Mouse (Mus musculus) limb, embryonic 12.5 days (tissue): ENCODE results near the gene Hip1. TPM values are rescaled to one million over a fixed set of nuclear protein-coding genes. Genes with fewer than 3 reads are reported as not detected.

ENCODE experiments used
- ATAC-seq: fragments of 200-750 bp; cut with Nextera tagmentation; 2 replicates; pipeline ENCODE4 v1.8.0; 2017; ENCODE audit warnings: low read depth, moderate TSS enrichment; ENCODE audit not compliant: insufficient number of reproducible peaks, insufficient read depth, low FRiP score, low TSS enrichment
- H3K27ac ChIP-seq: fragments of 300-500 bp; sonication (generic); 2 replicates; pipeline ENCODE4 v1.5.1; 2016; ENCODE audit warnings: mild to moderate bottlenecking, moderate library complexity
- H3K27me3 ChIP-seq: fragments of 300-500 bp; sonication (generic); 2 replicates; pipeline ENCODE4 v1.6.1; 2016; ENCODE audit warnings: mild to moderate bottlenecking, moderate library complexity
- H3K36me3 ChIP-seq: fragments of 300-500 bp; sonication (generic); 2 replicates; pipeline ENCODE4 v1.6.1; 2016; ENCODE audit warnings: mild to moderate bottlenecking, moderate library complexity
- H3K4me1 ChIP-seq: fragments of 300-500 bp; sonication (generic); replicated peaks from 2 replicates; pipeline ENCODE4 v1.6.1; 2016
- H3K4me2 ChIP-seq: fragments of 300-500 bp; sonication (generic); 2 replicates; pipeline ENCODE4 v1.6.1; 2016; ENCODE audit warnings: mild to moderate bottlenecking, moderate library complexity
- H3K4me3 ChIP-seq: fragments of 300-500 bp; sonication (generic); replicated peaks from 2 replicates; pipeline ENCODE4 v1.5.1; 2016; ENCODE audit warnings: mild to moderate bottlenecking
- H3K9ac ChIP-seq: fragments of 300-500 bp; sonication (generic); replicated peaks from 2 replicates; pipeline ENCODE4 v1.6.1; 2016; ENCODE audit warnings: mild to moderate bottlenecking, moderate library complexity
- H3K9me3 ChIP-seq: fragments of 300-500 bp; sonication (generic); 2 replicates; pipeline ENCODE4 v1.6.1; 2016; ENCODE audit warnings: mild to moderate bottlenecking, moderate library complexity
- WGBS: fragments of 180-500 bp; shearing (Covaris S2); methylation state at CpG from one replicate; pipeline ENCODE4 v1.1.7; 2016; 5-methylcytosine and 5-hydroxymethylcytosine counted together
- microRNA-seq: library from miRNA; unstranded; fragments of <30 nt; microRNA quantifications from one replicate; pipeline ENCODE4, GENCODE M21; 2017
- polyA plus RNA-seq: library from polyadenylated mRNA; unstranded; fragments of >200 nt; fragmentation: Nextera tagmentation; extraction: Ambion mirVana; gene quantifications from 2 replicates; pipeline ENCODE4 v1.2.1, GENCODE M21; 2016

The Hip1 gene
- polyA plus RNA-seq, 1 experiment from 2014 or later: 50.7 TPM

DNA sequence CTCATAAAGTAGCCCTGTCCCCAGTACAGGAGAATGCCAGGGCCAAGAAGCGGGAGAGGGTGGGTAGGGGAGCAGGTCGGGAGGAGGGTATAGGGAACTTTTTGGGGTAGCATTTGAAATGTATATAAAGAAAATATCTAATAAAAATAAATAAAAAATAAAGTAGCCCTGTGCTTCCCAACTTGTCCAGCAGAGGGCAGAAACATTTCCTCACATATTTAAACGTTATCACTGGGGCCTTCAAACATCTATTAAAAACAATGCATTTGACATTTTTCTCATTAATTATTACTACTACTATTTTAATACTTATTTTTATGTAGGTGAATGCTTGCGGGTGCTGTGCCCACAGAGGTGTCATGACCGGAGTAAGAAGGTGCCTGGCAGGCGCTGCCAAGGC lies 177.1 kb downstream of the Hip1 start:
- Histone ChIP-seq H3K4me2 (no peak overlapping the region), H3K4me3 (no peak overlapping the region), H3K9ac (no peak overlapping the region), H3K27me3 (peaks cover 15% of the 10 kb centered on the region), H3K4me1 (peaks cover 12% of the 10 kb centered on the region), H3K27ac (no peak overlapping the region), H3K36me3 (peaks cover 16% of the 10 kb centered on the region), H3K9me3 (no peaks in the 10 kb centered on the region)
- WGBS: 58% methylated on average over 6 of the region's 6 CpGs
- ATAC-seq: no peak

DNA sequence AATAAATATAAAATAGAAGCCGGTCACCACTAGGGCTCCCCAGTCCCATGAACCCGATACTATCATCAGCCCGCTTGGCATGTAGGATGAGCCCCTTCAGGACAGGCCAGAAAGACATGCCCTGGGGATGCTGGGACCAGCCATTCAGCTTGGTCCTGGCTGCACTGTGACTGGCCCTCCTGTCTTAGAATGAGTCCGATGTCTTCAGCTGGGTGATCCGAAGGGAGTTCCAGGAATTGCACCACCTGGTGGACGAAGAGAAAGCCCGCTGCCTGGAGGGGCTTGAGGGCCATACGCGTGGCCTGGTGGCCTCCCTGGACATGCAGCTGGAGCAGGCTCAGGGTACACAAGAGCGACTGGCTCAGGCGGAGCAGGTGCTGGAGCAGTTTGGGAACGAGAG lies 181.4 kb downstream of the Hip1 start:
- Histone ChIP-seq H3K9me3 (no peaks in the 10 kb centered on the region; the same call in 1 of the 2 replicates), H3K9ac (no peak overlapping the region), H3K4me3 (no peak overlapping the region), H3K4me1 (no peaks in the 10 kb centered on the region), H3K27ac (no peak overlapping the region), H3K4me2 (no peak overlapping the region), H3K36me3 (no peaks in the 10 kb centered on the region), H3K27me3 (peaks cover 15% of the 10 kb centered on the region)
- 25% methylated on average over 12 of the region's 12 CpGs for WGBS
- ATAC-seq: no peak

DNA sequence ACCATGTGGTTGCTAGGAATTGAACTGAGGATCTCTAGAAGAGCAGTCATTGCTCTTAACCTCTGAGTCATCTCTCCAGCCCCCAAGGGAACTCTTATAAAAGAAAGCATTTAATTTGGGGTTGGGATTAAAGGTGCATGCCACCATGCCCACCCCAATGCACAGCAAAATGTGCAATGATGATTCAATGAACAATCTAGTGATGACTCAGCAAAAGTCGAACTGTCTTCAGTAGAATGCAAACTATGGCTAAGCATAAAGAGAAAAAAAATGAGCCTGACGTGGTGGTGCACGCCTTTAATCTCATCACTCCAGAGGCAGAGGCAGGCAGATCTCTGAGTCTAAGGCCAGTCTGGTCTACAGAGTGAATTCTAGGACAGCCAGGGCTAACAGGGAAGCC lies 182.3 kb downstream of the Hip1 start:
- no peak overlapping the region for H3K4me2 ChIP-seq
- H3K9me3 ChIP-seq: no peaks in the 10 kb centered on the region; the same call in 1 of the 2 replicates
- no peak overlapping the region for H3K4me3 ChIP-seq
- H3K9ac ChIP-seq: no peak overlapping the region
- no peak for ATAC-seq
- no peaks in the 10 kb centered on the region for H3K36me3 ChIP-seq
- H3K27me3 ChIP-seq: peaks cover 15% of the 10 kb centered on the region
- no peak overlapping the region for H3K27ac ChIP-seq
- WGBS: 85% methylated on average over 3 of the region's 3 CpGs
- H3K4me1 ChIP-seq: no peaks in the 10 kb centered on the region

DNA sequence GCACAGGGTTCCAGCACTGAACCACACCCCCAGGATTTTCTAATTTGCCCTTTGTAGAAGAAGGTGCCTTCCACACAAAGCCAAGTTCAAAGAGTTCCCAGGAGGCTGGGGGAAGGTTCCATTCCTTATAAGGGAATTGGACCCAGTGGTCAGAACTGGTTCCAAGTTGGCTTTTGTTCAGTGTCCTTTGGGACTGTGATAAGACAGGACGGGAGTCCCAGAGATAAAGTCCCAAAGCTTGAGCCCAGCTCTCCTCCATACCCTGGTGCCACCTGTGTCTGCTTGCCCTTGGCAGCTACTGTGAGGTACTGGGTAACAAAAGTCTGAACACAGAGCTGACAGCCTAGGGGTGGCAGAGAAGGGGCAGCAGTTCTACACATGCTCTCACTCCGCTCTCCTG lies 185.1 kb downstream of the Hip1 start:
- no peaks in the 10 kb centered on the region for H3K36me3 ChIP-seq
- no peak for ATAC-seq
- no peak overlapping the region for H3K9ac ChIP-seq
- H3K27ac ChIP-seq: no peak overlapping the region
- no peak overlapping the region for H3K4me3 ChIP-seq
- no peaks in the 10 kb centered on the region for H3K4me1 ChIP-seq
- H3K9me3 ChIP-seq: no peaks in the 10 kb centered on the region; the same call in 1 of the 2 replicates
- no peak overlapping the region for H3K4me2 ChIP-seq
- H3K27me3 ChIP-seq: peaks cover 12% of the 10 kb centered on the region; the same call in 1 of the 2 replicates
- 87% methylated on average over 2 of the region's 2 CpGs for WGBS

DNA sequence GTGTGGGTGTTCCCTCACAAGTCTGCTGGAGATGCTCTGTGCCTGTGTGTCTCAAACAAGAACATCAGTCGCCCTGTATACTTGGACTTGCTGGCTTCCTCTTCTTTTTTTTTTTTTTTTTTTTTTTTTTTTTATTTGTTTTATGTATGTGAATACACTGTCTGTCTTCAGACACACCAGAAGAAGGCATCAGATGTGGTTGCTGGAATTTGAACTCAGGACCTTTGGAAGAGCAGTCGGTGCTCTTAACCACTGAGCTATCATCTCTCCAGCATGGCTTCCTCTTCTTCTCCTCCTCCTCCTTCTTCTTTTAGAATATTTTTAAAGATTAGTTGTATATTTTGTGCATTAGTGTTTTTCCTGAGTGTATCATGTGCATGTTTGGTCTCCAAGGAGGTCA lies 187.4 kb downstream of the Hip1 start:
- Histone ChIP-seq H3K27ac (no peak overlapping the region), H3K4me1 (no peaks in the 10 kb centered on the region), H3K4me2 (no peak overlapping the region), H3K9ac (no peak overlapping the region), H3K36me3 (no peaks in the 10 kb centered on the region), H3K4me3 (no peak overlapping the region), H3K9me3 (no peaks in the 10 kb centered on the region; the same call in 1 of the 2 replicates), H3K27me3 (peaks cover 26% of the 10 kb centered on the region)
- WGBS: 89% methylated on average over 2 of the region's 2 CpGs
- ATAC-seq: no peak

Small RNAs within 50 kb of the gene (microRNA-seq; reads per million reads assigned to microRNA genes)
- not detected for gene Mir7033

Other genes with a start within 250 kb of the Hip1 start
- 0.16 TPM in 1 of 2 replicates, not detected in the other for gene Fkbp6, start 195.1 kb downstream of the Hip1 start, polyA plus RNA-seq
- not detected in 2 replicates for gene Trim50, start 191.8 kb downstream of the Hip1 start, polyA plus RNA-seq
- gene Nsun5, start 175.2 kb downstream of the Hip1 start, polyA plus RNA-seq: 40.0 and 40.1 TPM in 2 replicates
- 19.1 and 22.1 TPM in 2 replicates for gene Pom121, start 150.6 kb downstream of the Hip1 start, polyA plus RNA-seq
- gene Ccl26, start 18.4 kb upstream of the Hip1 start, polyA plus RNA-seq: not detected in 2 replicates
- gene Ccl24, start 27.9 kb upstream of the Hip1 start, polyA plus RNA-seq: 0.31 and 0.68 TPM in 2 replicates
- gene Rhbdd2, start 87.5 kb upstream of the Hip1 start, polyA plus RNA-seq: 47.7 and 52.2 TPM in 2 replicates
- gene Por, start 124.9 kb upstream of the Hip1 start, polyA plus RNA-seq: 114 and 120 TPM in 2 replicates
- 47.9 and 52.5 TPM in 2 replicates for gene Tmem120a, start 199.3 kb upstream of the Hip1 start, polyA plus RNA-seq
- 0.17 TPM in 1 of 2 replicates, not detected in the other for gene Styxl1, start 233.3 kb upstream of the Hip1 start, polyA plus RNA-seq
- gene Mdh2, start 233.4 kb upstream of the Hip1 start, polyA plus RNA-seq: 478 and 499 TPM in 2 replicates